Mouse (Mus musculus) CH12F3 (cell line): ENCODE measurements around the gene Hist1h2bg.
"Not testable (repeated sequence)": the region's sequence is repeated elsewhere in the genome, so short reads cannot be mapped to it uniquely, and the experiment has no call there.

Experiments
- in situ Hi-C: fragments of 300-500 bp; cut with MboI; formaldehyde crosslinking; loops from 2 replicates; pipeline ENCODE4 v1.14.3; 2020; ENCODE audit warnings: low sequenced_read_pairs

Hist1h2bg gene

GRCm38 (mm10) chr13:23537006-23537710 lies 34.0 kb upstream of the Hist1h2bg start:
- in situ Hi-C loops, result no loop called here

- in situ Hi-C loops, result no loop called here
Observed at GRCm38 (mm10) chr13:23538249-23538648, 32.9 kb upstream of the Hist1h2bg start.

DNA sequence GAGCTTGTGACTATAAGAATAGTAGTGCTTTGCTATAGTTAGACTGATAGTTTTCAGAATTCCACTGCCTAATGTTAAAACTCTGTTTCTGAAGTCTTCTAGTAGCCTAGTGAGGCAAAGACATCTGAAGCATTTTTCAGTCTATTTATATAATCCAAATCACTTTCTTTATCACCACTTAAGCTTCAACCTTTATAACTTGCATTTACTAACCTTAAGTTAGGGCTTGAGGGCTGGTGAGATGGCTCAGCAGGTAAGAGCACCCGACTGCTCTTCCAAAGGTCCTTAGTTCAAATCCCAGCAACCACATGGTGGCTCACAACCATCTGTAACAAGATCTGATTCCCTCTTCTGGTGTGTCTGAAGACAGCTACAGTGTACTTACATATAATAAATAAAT lies 31.4 kb upstream of the Hist1h2bg start:
- in situ Hi-C loops, result not testable (repeated sequence)

DNA sequence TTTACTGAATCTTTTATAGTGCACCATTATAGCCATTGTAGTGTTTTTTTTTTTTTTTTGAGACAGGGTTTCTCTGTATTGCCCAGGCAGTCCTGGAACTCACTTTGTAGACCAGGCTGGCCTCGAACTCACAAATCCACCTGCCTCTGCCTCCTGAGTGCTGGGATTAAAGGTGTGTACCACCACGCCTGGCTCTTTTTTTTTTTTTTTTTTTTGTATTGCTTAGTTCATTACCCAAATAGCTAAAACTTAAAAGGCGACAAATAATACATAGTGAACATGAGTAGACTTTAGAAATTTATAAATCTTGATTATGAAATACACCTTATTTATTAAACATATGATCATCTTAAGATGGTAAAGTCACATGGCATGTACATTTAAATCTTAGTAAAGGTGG lies 29.7 kb upstream of the Hist1h2bg start:
- in situ Hi-C loops, result no loop called here

GRCm38 (mm10) chr13:23542225-23542980 lies 28.8 kb upstream of the Hist1h2bg start:
- in situ Hi-C loops, result not testable (repeated sequence)

- in situ Hi-C loops, result not testable (repeated sequence)
Observed at GRCm38 (mm10) chr13:23542999-23543607, 28.1 kb upstream of the Hist1h2bg start, which contains the start of gene Hist1h2bh. Gene Hist1h2bh, minus strand, starts transcription at chr13:23543392.

DNA sequence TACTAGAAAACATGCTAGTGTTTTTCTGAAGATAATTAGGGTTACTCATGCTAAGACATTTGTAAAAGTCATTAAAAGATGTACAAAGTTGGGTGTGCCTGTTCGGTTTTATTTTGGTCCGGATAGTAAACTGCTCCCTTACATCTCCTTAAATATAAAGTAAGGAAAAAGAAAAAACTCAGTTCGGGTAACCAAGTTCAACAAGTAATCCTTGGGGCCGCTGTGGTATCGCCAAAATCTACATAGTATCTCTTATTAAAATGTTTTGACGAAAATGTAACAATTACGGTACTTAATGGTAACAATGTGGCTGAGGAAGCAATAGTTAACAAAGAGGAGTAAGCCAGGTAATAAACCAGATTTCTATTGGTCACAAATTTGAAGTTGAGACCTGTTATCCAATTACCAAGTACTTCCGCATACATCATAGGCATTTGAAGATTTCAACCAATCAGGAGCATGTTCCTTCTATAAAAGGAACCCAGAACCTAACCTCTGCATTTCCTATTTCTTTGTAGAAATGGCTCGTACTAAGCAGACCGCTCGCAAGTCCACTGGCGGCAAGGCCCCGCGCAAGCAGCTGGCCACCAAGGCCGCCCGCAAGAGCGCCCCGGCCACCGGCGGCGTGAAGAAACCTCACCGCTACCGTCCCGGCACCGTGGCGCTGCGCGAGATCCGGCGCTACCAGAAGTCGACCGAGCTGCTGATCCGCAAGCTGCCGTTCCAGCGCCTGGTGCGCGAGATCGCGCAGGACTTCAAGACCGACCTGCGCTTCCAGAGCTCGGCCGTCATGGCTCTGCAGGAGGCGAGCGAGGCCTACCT lies 27.0 kb upstream of the Hist1h2bg start, which contains the start of gene Hist1h3f:
TSS of gene Hist1h3f (plus strand) at position 88 of the 822 bp plus-strand sequence.
- in situ Hi-C loops, result no loop called here

GRCm38 (mm10) chr13:23544787-23545120 lies 26.4 kb upstream of the Hist1h2bg start:
- in situ Hi-C loops, result not testable (repeated sequence)

DNA sequence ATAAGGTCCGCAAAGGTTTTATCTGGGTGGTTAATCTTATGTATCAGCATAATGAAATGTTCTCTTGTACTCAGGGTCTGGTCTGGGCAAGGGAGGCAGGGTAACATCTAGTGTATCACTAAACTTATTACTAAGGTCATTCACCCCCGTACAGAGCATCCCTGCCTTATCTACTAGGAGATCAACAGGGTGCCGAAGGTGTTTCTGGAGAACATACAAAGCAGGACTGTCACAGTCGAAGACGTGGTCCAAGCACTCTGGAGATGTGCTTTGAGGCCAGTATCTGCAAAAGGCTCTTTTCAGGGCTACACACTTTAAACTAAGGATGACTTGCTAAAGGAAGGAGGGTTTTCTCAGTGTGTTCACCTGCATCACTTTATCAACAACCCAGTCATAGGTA lies 24.5 kb upstream of the Hist1h2bg start:
- in situ Hi-C loops, result no loop called here

DNA sequence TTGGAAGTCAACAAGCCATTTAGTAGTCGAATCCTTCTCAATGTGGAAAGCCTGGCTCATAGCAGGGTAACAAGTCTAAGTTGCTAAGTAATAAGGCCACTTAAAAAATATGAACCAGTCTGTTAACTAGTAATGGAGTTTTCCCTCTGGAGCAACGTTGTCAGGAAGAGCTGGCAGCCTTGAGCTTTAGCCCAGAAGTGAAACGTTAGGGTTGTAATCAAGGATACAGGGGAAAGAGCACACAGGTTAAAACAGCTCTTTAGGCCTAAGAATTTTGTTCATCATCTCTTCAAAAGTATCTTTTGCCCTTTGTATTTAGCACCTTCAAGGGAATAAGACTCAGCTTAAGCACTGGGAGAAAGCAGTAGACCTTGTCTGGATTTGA lies 20.4 kb upstream of the Hist1h2bg start:
- in situ Hi-C loops, result loop anchor here (25.0 kb wide), 1 partner anchor 1763 kb away; the partner anchor contains the start of genes Hist1h1b, Hist1h2an, Hist1h2bp and Hist1h3i

GRCm38 (mm10) chr13:23551146-23551834 lies 19.9 kb upstream of the Hist1h2bg start, which contains the start of gene Hist1h4f:
Gene Hist1h4f, minus strand, starts transcription at chr13:23551648.
- in situ Hi-C loops, result loop anchor here (25.0 kb wide), 1 partner anchor 1764 kb away; the partner anchor contains the start of genes Hist1h1b, Hist1h2an, Hist1h2bp and Hist1h3i

DNA sequence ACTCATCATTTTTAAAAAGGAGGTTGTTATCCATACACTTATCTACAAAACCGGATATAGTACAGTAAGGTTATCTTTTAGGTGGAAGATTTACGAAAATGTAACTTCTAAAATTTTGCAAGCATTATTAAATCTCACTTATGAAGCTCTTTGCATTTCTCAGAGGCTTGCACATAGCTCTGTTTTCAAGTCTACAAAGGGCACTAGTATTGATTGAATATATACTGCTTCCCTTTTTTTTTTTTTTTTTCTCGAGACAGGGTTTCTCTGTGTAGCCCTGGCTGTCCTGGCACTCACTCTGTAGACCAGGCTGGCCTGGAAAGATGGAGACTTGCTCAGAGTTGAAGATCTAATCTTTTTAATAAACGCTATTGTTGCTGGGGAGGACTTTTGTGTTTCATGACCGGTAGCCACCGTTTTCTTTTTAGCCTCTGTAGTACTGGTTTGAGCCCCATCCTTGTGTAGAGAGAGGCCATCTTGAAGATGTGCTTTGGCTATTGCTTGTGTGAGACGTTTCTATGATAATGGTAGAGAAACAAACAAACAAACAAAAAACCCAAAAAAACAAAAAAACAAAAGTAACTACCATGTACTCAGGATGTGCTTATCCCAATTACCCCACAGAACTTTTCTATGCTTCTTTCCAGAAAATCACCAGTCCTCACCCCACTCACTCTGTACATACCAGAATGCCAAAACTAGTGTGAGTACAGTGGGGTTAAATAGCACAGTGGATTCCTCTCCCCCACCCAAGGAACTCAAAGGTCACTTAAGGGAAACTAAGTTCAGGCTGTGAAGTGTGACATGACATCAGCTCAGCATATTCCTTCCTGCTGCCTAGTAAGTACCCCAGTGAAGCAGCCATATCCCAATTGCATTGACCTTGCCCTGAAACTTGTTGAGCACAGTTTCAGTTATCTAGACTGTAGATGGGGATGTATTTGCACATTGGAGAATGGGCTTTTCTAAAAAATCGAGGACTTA lies 19.0 kb upstream of the Hist1h2bg start:
- in situ Hi-C loops, result loop anchor here (25.0 kb wide), 1 partner anchor 1765 kb away; the partner anchor contains the start of genes Hist1h1b, Hist1h2an, Hist1h2bp and Hist1h3i

DNA sequence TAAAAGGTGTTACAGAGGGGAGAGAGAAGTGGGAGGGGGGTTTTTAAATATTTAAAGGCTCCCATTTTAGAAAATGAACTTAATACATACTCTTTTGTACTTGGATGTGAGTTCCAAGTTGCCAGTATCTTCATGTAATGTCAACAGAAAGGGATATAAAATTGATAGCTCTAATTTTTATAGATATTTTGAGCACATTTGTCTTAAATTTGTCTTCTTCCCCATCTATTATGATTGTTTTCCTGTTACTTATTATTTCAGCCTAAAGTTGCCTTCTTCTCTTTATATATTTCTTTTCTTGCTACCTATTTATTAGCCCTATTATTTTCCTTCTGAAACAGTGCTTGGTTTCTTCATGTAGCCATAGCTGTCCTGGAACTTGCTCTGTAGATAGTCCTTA lies 18.2 kb upstream of the Hist1h2bg start, which contains the start of gene Hist1h1d:
TSS of gene Hist1h1d (plus strand) at position 301 of the 400 bp plus-strand sequence.
- in situ Hi-C loops, result loop anchor here (25.0 kb wide), 1 partner anchor 1766 kb away; the partner anchor contains the start of genes Hist1h1b, Hist1h2an, Hist1h2bp and Hist1h3i

- in situ Hi-C loops, result loop anchor here (25.0 kb wide), 1 partner anchor 1767 kb away; the partner anchor contains the start of genes Hist1h1b, Hist1h2an, Hist1h2bp and Hist1h3i
Observed at GRCm38 (mm10) chr13:23554393-23554792, 16.8 kb upstream of the Hist1h2bg start.

- in situ Hi-C loops, result loop anchor here (25.0 kb wide), 1 partner anchor 1768 kb away; the partner anchor contains the start of genes Hist1h1b, Hist1h2an, Hist1h2bp and Hist1h3i
Observed at GRCm38 (mm10) chr13:23554925-23555838, 16.0 kb upstream of the Hist1h2bg start.

DNA sequence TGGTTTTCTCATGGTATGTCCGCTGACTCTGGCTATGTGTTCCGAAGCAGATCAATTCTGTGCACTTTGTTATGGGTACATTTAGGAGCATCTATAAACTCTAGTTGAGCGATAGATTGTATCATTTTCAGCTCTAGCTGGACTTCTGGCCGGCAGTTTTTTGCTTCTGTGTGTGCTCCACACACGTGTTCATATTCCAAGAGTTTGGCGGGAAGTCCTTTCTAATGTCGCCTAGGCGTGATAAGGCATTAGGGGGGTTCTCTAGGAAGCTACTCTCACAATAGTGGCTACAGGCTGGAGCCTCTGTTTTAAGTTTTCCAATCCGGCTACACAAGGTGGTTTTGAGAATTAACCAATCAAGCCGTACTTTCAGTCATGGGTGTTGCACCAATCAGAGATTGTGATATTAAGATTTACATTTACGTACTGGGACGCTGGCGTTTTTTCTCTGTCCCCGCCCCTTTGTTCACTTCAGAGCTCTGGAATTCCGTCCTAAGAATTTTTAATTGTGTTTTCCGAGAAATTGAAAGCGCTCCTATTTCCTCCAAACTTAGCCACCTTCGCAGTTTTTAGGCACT lies 15.3 kb upstream of the Hist1h2bg start:
- in situ Hi-C loops, result loop anchor here (25.0 kb wide), 1 partner anchor 1769 kb away; the partner anchor contains the start of genes Hist1h1b, Hist1h2an, Hist1h2bp and Hist1h3i
